Mouse (Mus musculus): ENCODE results near the gene Rgs3. TPM values are rescaled to one million over a fixed set of nuclear protein-coding genes. Genes with fewer than 3 reads are reported as not detected.

Rgs3 gene
- total and polyA plus RNA-seq, 2 experiments from 2014 or later: 52.1 to 114 TPM

- H3K4me1 ChIP-seq (ENCODE audit: control insufficient read depth, insufficient read depth): peaks cover 30% of the 10 kb centered on the region
- WGBS: 67% methylated on average over 9 of the region's 9 CpGs
- peak overlapping the region; percentile 27; the same call in 1 of the 2 replicates for H3K27ac ChIP-seq (ENCODE audit: low read depth)
These were observed 69.8 kb downstream of the Rgs3 start for GRCm38 (mm10) chr4:62629461-62629860.

GRCm38 (mm10) chr4:62629905-62630304, 70.3 kb downstream of the Rgs3 start:
- Histone ChIP-seq H3K4me1 (ENCODE audit: control insufficient read depth, insufficient read depth) (peaks cover 34% of the 10 kb centered on the region), H3K9me3 (replicated peaks; ENCODE audit: control insufficient read depth, low read length) (no peaks in the 10 kb centered on the region), H3K36me3 (replicated peaks; ENCODE audit: control insufficient read depth, insufficient read depth, low read length) (peaks cover 18% of the 10 kb centered on the region), H3K4me2 (ENCODE audit: low read depth, low read length) (no peak overlapping the region), H3K27me3 (ENCODE audit: control insufficient read depth, insufficient read depth, low read length) (0 out of 2 replicates have a peak, but pooled peaks cover 5% of the 10 kb centered on the region), H3K4me3 (ENCODE audit: low read depth, low read length) (no peak overlapping the region), H3K27ac (ENCODE audit: low read depth) (peak overlapping the region; percentile 40), H3K9ac (replicated peaks; ENCODE audit: low read depth, low read length) (no peak overlapping the region)
- ATAC-seq (ENCODE audit: insufficient read depth, low read depth) (peak; percentile 6; the same call in 1 of the 2 replicates), DNase-seq (ENCODE audit: low spot score) (no peak)
- TF ChIP-seq EP300 (IDR thresholded peaks at IDR 0.05; ENCODE audit: low read depth) (no peak), CTCF (IDR thresholded peaks at IDR 0.05; ENCODE audit: low read depth) (no peak)
- 46% methylated on average over 4 of the region's 4 CpGs for WGBS

More at GRCm38 (mm10) chr4:62629461-62629860, 69.8 kb downstream of the Rgs3 start:
- DNase-seq (ENCODE audit: low spot score) (no peak), ATAC-seq (ENCODE audit: insufficient read depth, low read depth) (no peak)
- Histone ChIP-seq H3K27me3 (ENCODE audit: control insufficient read depth, insufficient read depth, low read length) (0 out of 2 replicates have a peak, but pooled peaks cover 5% of the 10 kb centered on the region), H3K4me3 (ENCODE audit: low read depth, low read length) (no peak overlapping the region), H3K9me3 (replicated peaks; ENCODE audit: control insufficient read depth, low read length) (no peaks in the 10 kb centered on the region), H3K9ac (replicated peaks; ENCODE audit: low read depth, low read length) (no peak overlapping the region), H3K4me2 (ENCODE audit: low read depth, low read length) (no peak overlapping the region), H3K36me3 (replicated peaks; ENCODE audit: control insufficient read depth, insufficient read depth, low read length) (peaks cover 18% of the 10 kb centered on the region)
- TF ChIP-seq CTCF (IDR thresholded peaks at IDR 0.05; ENCODE audit: low read depth) (no peak), EP300 (IDR thresholded peaks at IDR 0.05; ENCODE audit: low read depth) (no peak)

- 73% methylated on average over 4 of the region's 4 CpGs for WGBS
- TF ChIP-seq CTCF (IDR thresholded peaks at IDR 0.05; ENCODE audit: low read depth): no peak
- TF ChIP-seq EP300 (IDR thresholded peaks at IDR 0.05; ENCODE audit: low read depth): no peak
- no peak overlapping the region for H3K4me3 ChIP-seq (ENCODE audit: low read depth, low read length)
- H3K9ac ChIP-seq (replicated peaks; ENCODE audit: low read depth, low read length): no peak overlapping the region
- no peak overlapping the region for H3K4me2 ChIP-seq (ENCODE audit: low read depth, low read length)
- no peaks in the 10 kb centered on the region for H3K9me3 ChIP-seq (replicated peaks; ENCODE audit: control insufficient read depth, low read length)
- peaks cover 35% of the 10 kb centered on the region for H3K36me3 ChIP-seq (replicated peaks; ENCODE audit: control insufficient read depth, insufficient read depth, low read length)
- no peaks in the 10 kb centered on the region for H3K27me3 ChIP-seq (ENCODE audit: control insufficient read depth, insufficient read depth, low read length)
- DNase-seq (ENCODE audit: low spot score) (no peak), ATAC-seq (ENCODE audit: insufficient read depth, low read depth) (no peak)
- no peak overlapping the region for H3K27ac ChIP-seq (ENCODE audit: low read depth)
- H3K4me1 ChIP-seq (ENCODE audit: control insufficient read depth, insufficient read depth): peaks cover 28% of the 10 kb centered on the region
These were observed 73.6 kb downstream of the Rgs3 start for GRCm38 (mm10) chr4:62633243-62633642.

- Histone ChIP-seq H3K4me2 (ENCODE audit: low read depth, low read length) (peak overlapping the region; percentile 23; the same call in 1 of the 2 replicates), H3K9me3 (replicated peaks; ENCODE audit: control insufficient read depth, low read length) (no peaks in the 10 kb centered on the region), H3K4me3 (ENCODE audit: low read depth, low read length) (no peak overlapping the region), H3K27ac (ENCODE audit: low read depth) (peak overlapping the region; percentile 57; the same call in 1 of the 2 replicates), H3K27me3 (ENCODE audit: control insufficient read depth, insufficient read depth, low read length) (no peaks in the 10 kb centered on the region), H3K36me3 (replicated peaks; ENCODE audit: control insufficient read depth, insufficient read depth, low read length) (peaks cover 35% of the 10 kb centered on the region), H3K9ac (replicated peaks; ENCODE audit: low read depth, low read length) (0 out of 2 replicates have a peak overlapping the region, but pooled peaks have one; percentile 8), H3K4me1 (ENCODE audit: control insufficient read depth, insufficient read depth) (peaks cover 24% of the 10 kb centered on the region)
- DNase-seq (ENCODE audit: low spot score) (no peak), ATAC-seq (ENCODE audit: insufficient read depth, low read depth) (peak; percentile 52)
- 37% methylated on average over 13 of the region's 13 CpGs for WGBS
- TF ChIP-seq EP300 (IDR thresholded peaks at IDR 0.05; ENCODE audit: low read depth) (no peak), CTCF (IDR thresholded peaks at IDR 0.05; ENCODE audit: low read depth) (no peak)
These were observed 74.5 kb downstream of the Rgs3 start for GRCm38 (mm10) chr4:62634054-62634591.

GRCm38 (mm10) chr4:62634840-62635239, 75.2 kb downstream of the Rgs3 start:
- H3K36me3 ChIP-seq (replicated peaks; ENCODE audit: control insufficient read depth, insufficient read depth, low read length): peaks cover 41% of the 10 kb centered on the region
- H3K9me3 ChIP-seq (replicated peaks; ENCODE audit: control insufficient read depth, low read length): no peaks in the 10 kb centered on the region
- H3K9ac ChIP-seq (replicated peaks; ENCODE audit: low read depth, low read length): no peak overlapping the region
- WGBS: 58% methylated on average over 2 of the region's 2 CpGs
- H3K4me2 ChIP-seq (ENCODE audit: low read depth, low read length): no peak overlapping the region
- H3K27me3 ChIP-seq (ENCODE audit: control insufficient read depth, insufficient read depth, low read length): no peaks in the 10 kb centered on the region
- no peak for DNase-seq (ENCODE audit: low spot score)
- no peak for TF ChIP-seq CTCF (IDR thresholded peaks at IDR 0.05; ENCODE audit: low read depth)
- no peak for TF ChIP-seq EP300 (IDR thresholded peaks at IDR 0.05; ENCODE audit: low read depth)
- H3K27ac ChIP-seq (ENCODE audit: low read depth): peak overlapping the region; percentile 25; the same call in 1 of the 2 replicates
- no peak overlapping the region for H3K4me3 ChIP-seq (ENCODE audit: low read depth, low read length)
- peaks cover 24% of the 10 kb centered on the region for H3K4me1 ChIP-seq (ENCODE audit: control insufficient read depth, insufficient read depth)
- no peak for ATAC-seq (ENCODE audit: insufficient read depth, low read depth)

- TF ChIP-seq EP300 (IDR thresholded peaks at IDR 0.05; ENCODE audit: low read depth) (no peak), CTCF (IDR thresholded peaks at IDR 0.05; ENCODE audit: low read depth) (no peak)
- H3K36me3 ChIP-seq (replicated peaks; ENCODE audit: control insufficient read depth, insufficient read depth, low read length): peaks cover 44% of the 10 kb centered on the region
- H3K4me3 ChIP-seq (ENCODE audit: low read depth, low read length): no peak overlapping the region
- no peaks in the 10 kb centered on the region for H3K27me3 ChIP-seq (ENCODE audit: control insufficient read depth, insufficient read depth, low read length)
- no peak for ATAC-seq (ENCODE audit: insufficient read depth, low read depth)
- H3K9me3 ChIP-seq (replicated peaks; ENCODE audit: control insufficient read depth, low read length): no peaks in the 10 kb centered on the region
- DNase-seq (ENCODE audit: low spot score): no peak
- H3K4me2 ChIP-seq (ENCODE audit: low read depth, low read length): no peak overlapping the region
- 80% methylated on average over 6 of the region's 6 CpGs for WGBS
- peaks cover 34% of the 10 kb centered on the region for H3K4me1 ChIP-seq (ENCODE audit: control insufficient read depth, insufficient read depth)
- H3K27ac ChIP-seq (ENCODE audit: low read depth): no peak overlapping the region
- no peak overlapping the region for H3K9ac ChIP-seq (replicated peaks; ENCODE audit: low read depth, low read length)
These were observed 76.4 kb downstream of the Rgs3 start for GRCm38 (mm10) chr4:62636047-62636446.

Data from heart, postnatal 0 days (tissue).